ENCODE assay signal across 23 mouse cellular contexts in genomic region chr6:136654470-136654869, GRCm38 (mm10). TPM values are rescaled to one million over a fixed set of nuclear protein-coding genes. Genes with fewer than 3 reads are reported as not detected.
"Had no signal": no experiment of that assay in that cellular context is flagged by ENCODE, and none has a peak within 500 bp of the region (broad histone marks: within the 10 kb centered on the region; RNA-seq: fewer than 3 reads in every experiment).

No protein-coding gene starts in this region.

- H3K4me2 ChIP-seq: intestine, embryonic 15.5 days; kidney, embryonic 15.5 days; liver, embryonic 13.5 days; lung, embryonic 14.5 days; midbrain, embryonic 13.5 days; neural tube, embryonic 13.5 days had no signal

- H3K27me3 ChIP-seq: intestine, embryonic 15.5 days; liver, embryonic 13.5 days; midbrain, embryonic 13.5 days; neural tube, embryonic 13.5 days had no signal

- H3K4me1 ChIP-seq: intestine, embryonic 15.5 days; midbrain, embryonic 10.5 days; midbrain, embryonic 13.5 days; neural tube, embryonic 13.5 days had no signal

- DNase-seq: kidney, adult 11 months; kidney, adult 8-10 months; kidney, postnatal 10 days; kidney, postnatal 36 days; layer of hippocampus, postnatal 36 days; liver, embryonic 13.5 days; lung, embryonic 14.5 days; retina, postnatal 1 day; right cerebral cortex, postnatal 25 days; spleen, adult 18-20 months; thymus, adult 2 months; thymus, postnatal 14 days; thymus, postnatal 4 days had no signal

- H3K36me3 ChIP-seq: intestine, embryonic 15.5 days; kidney, embryonic 15.5 days; liver, embryonic 13.5 days; midbrain, embryonic 10.5 days; midbrain, embryonic 13.5 days; neural tube, embryonic 13.5 days had no signal

- H3K4me3 ChIP-seq: intestine, embryonic 15.5 days; kidney, embryonic 15.5 days; left cerebral cortex, adult 2 months; liver, embryonic 13.5 days; midbrain, embryonic 10.5 days; midbrain, embryonic 13.5 days; neural tube, embryonic 13.5 days had no signal

- ATAC-seq: intestine, embryonic 15.5 days; lung, postnatal 0 days; midbrain, embryonic 13.5 days had no signal

- H3K27ac ChIP-seq: intestine, embryonic 15.5 days; kidney, embryonic 15.5 days; left cerebral cortex, adult 2 months; liver, embryonic 13.5 days; midbrain, embryonic 10.5 days; midbrain, embryonic 13.5 days; neural tube, embryonic 13.5 days; stomach, postnatal 0 days had no signal

- H3K9ac ChIP-seq: intestine, embryonic 15.5 days; kidney, embryonic 15.5 days; liver, embryonic 13.5 days; lung, embryonic 14.5 days; midbrain, embryonic 13.5 days; neural tube, embryonic 13.5 days had no signal

- H3K9me3 ChIP-seq: intestine, embryonic 15.5 days; kidney, embryonic 15.5 days; liver, embryonic 13.5 days; midbrain, embryonic 10.5 days; midbrain, embryonic 13.5 days; neural tube, embryonic 13.5 days had no signal

RNA-seq across cellular contexts. Expression of gene Plbd1, which starts 7.3 kb away (rescaled TPM):
- total RNA-seq: left cerebral cortex, postnatal 36 days; midbrain, postnatal 0 days had no signal
